Mouse (Mus musculus) gastrocnemius, postnatal 14 days (tissue): Measurements from ENCODE around the gene Casp8. TPM values are rescaled to one million over a fixed set of nuclear protein-coding genes. Genes with fewer than 3 reads are reported as not detected.
"Not testable (repeated sequence)": the region's sequence is repeated elsewhere in the genome, so short reads cannot be mapped to it uniquely, and the experiment has no call there.

Experiments
- DNase-seq: peaks from one replicate; pipeline ENCODE4 v3.0.0; 2021; ENCODE audit warnings: mixed read lengths
- intact Hi-C: fragments of 180-260 bp; cut with DNase I; formaldehyde crosslinking; loops from one replicate; pipeline ENCODE4 v1.15.1; 2025; ENCODE audit warnings: low total_unique reads
- total RNA-seq, 2 experiments: library from RNA; stranded (reverse); gene quantifications; 2 replicates each; pipeline ENCODE4 v1.2.3; 2021

Gene Casp8
- total RNA-seq, 2 experiments from 2014 or later = 6.6 to 8.0 TPM

- DNase-seq, intact Hi-C loops: not testable (repeated sequence)
These were observed 95.6 kb downstream of the Casp8 start for GRCm38 (mm10) chr1:58890697-58891290.

- DNase-seq, intact Hi-C loops: not testable (repeated sequence)
These were observed 96.5 kb downstream of the Casp8 start for GRCm38 (mm10) chr1:58891481-58892170.

DNA sequence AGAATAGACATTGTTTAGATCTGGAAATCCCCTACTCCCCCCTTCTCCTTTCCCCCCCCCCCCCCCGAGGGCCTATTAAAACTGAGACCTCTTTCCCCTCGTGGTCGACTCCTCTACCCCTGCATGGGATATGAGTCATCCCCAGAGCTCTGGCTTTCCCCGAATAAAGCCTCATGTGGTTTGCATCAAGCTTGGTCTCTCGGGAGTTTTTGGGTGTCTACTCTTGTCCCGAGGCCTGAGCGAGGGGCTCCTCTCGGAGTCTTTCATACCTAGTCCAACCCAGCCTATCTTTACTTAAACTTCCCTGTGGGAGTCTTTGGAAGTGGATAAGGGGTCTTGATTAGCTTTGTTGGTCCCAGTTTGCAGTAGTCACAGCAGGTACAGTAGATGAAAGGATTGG lies 97.2 kb downstream of the Casp8 start:
- intact Hi-C loops, DNase-seq: not testable (repeated sequence)

Other genes with a start within 250 kb of the Casp8 start
- 1 to 10 TPM; 5.9 to 7.8 TPM for gene Fam126b, start 209.1 kb upstream of the Casp8 start, total RNA-seq
- gene Ndufb3, start 209.0 kb upstream of the Casp8 start, total RNA-seq = 100 to 1,000 TPM; 166 to 184 TPM
- gene Als2cr12, start 99.4 kb upstream of the Casp8 start, total RNA-seq = not detected
- 10 to 100 TPM; 32.9 to 43.5 TPM for gene Cflar, start 83.9 kb upstream of the Casp8 start, total RNA-seq
- 10 to 100 TPM; 53.2 to 58.7 TPM for gene Trak2, start 178.1 kb downstream of the Casp8 start, total RNA-seq
- gene Stradb, start 178.1 kb downstream of the Casp8 start, total RNA-seq = 10 to 100 TPM; 78.1 to 80.1 TPM